Mouse (Mus musculus): ENCODE data around the gene Gigyf2. TPM values are rescaled to one million over a fixed set of nuclear protein-coding genes. Genes with fewer than 3 reads are reported as not detected.

Gigyf2 gene
- polyA plus RNA-seq, 1 experiment from 2014 or later = 29.3 TPM

DNA sequence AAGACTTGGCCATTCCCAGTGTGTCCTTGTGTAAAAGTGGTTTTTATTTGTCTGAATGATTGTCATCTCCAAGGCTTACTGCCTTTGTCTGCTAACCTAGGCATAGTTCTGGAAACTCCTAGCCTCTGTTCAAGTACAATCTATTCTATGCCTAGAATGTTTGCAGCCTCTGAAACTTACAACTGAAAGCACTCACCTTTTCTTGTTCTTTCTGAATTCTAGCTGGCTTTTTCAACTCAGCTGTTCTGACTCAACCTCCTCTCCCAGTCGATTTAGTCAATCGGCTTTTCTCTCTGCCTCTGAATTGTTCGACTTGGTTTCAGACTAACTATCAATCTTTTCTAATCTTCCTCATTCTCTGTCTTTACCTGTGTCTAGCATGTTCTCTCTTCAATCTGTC lies 4.0 kb upstream of the Gigyf2 start:
- no peak overlapping the region for H3K4me2 ChIP-seq (ENCODE audit: low read length)
- H3K9me3 ChIP-seq (ENCODE audit: control insufficient read depth, low read length) = peaks cover 18% of the 10 kb centered on the region
- 89% methylated on average over 3 of the region's 3 CpGs for WGBS
- H3K4me3 ChIP-seq (ENCODE audit: control insufficient read depth in 1 of 2, insufficient read depth in 1 of 2, low read depth in 1 of 2, low read length in 2 of 2) = no peak overlapping the region
- H3K27ac ChIP-seq (replicated peaks in 1 of 2; ENCODE audit: control insufficient read depth in 1 of 2, insufficient read depth in 1 of 2, low read depth in 2 of 2, low read length in 2 of 2) = no peak overlapping the region
- H3K9ac ChIP-seq (ENCODE audit: low read length) = no peak overlapping the region
- no peaks in the 10 kb centered on the region for H3K4me1 ChIP-seq (ENCODE audit: control insufficient read depth in 2 of 2, insufficient read depth in 2 of 2, low read length in 2 of 2)
- ATAC-seq (ENCODE audit: insufficient number of reproducible peaks, insufficient read depth, low FRiP score, low read depth) = no peak
- H3K27me3 ChIP-seq (ENCODE audit: control insufficient read depth, insufficient read depth, low read length) = no peaks in the 10 kb centered on the region
- no peaks in the 10 kb centered on the region for H3K36me3 ChIP-seq (ENCODE audit: control insufficient read depth, insufficient read depth, low read length)

DNA sequence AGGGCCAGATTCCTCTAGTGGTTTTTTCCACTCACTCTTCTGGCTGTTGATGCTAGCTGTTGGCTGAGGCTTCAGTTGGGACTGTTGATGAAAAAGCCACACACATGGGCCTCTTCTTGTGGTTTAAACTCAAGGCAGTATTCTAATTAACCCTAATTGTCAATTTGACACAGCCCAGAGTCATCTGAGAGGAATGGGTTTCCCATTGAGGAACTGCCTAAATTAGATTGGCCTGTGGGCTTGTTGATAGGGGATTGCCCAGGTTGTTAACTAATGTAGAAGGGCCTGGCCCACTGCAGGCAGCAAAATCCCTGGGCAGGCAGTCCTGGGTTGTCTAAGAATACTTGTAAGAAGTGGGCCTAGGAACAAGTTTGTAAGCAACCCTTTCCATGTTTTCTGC lies 2.1 kb upstream of the Gigyf2 start:
- Histone ChIP-seq H3K9ac (ENCODE audit: low read length) (no peak overlapping the region), H3K4me1 (ENCODE audit: control insufficient read depth in 2 of 2, insufficient read depth in 2 of 2, low read length in 2 of 2) (0 out of 4 replicates have a peak, but pooled peaks cover 0 to 5% of the 10 kb centered on the region in 2 experiments), H3K4me3 (ENCODE audit: control insufficient read depth in 1 of 2, insufficient read depth in 1 of 2, low read depth in 1 of 2, low read length in 2 of 2) (no peak overlapping the region), H3K27me3 (ENCODE audit: control insufficient read depth, insufficient read depth, low read length) (no peaks in the 10 kb centered on the region), H3K27ac (replicated peaks in 1 of 2; ENCODE audit: control insufficient read depth in 1 of 2, insufficient read depth in 1 of 2, low read depth in 2 of 2, low read length in 2 of 2) (no peak overlapping the region), H3K9me3 (ENCODE audit: control insufficient read depth, low read length) (peaks cover 15% of the 10 kb centered on the region), H3K4me2 (ENCODE audit: low read length) (no peak overlapping the region), H3K36me3 (ENCODE audit: control insufficient read depth, insufficient read depth, low read length) (0 out of 2 replicates have a peak, but pooled peaks cover 2% of the 10 kb centered on the region)
- no peak for ATAC-seq (ENCODE audit: insufficient number of reproducible peaks, insufficient read depth, low FRiP score, low read depth)

DNA sequence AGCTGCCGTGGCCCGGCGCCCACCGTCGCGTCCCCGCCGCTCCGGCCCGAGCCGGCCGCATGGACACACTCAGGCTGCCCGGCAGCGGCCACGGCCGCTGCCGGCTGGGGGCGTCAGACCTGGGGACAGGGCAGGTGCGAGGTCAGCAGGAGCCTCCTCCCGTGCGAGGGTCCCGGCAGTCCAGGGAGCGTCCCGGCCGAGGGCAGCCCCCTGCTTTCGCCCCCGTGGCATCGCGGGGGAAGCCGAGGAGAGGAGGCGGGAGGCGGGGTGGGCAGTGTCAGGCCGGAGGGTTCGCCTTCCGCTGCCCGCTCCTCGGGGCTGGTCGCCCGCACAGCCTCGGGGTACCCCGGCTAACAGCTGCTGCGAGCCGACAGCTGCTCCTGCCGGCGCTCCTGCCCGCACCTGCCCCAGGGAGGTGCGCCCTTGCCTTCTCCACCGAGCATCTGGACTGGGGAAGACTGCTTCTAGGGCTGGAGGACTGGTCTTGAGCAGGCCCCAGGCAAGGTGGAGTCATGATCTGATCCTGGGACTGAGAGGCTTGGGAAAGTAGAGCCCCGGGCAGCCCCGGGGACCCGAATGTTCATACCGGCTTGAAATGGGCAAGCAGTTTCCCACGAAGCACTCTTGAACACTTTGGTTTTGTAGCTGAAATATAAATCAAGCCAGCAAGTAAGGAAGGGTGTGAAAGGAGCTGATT lies 515 bp downstream of the Gigyf2 start:
- 0 out of 2 replicates have a peak, but pooled peaks cover 5% of the 10 kb centered on the region for H3K36me3 ChIP-seq (ENCODE audit: control insufficient read depth, insufficient read depth, low read length)
- WGBS = under 1% methylated on average over 53 of the region's 53 CpGs

DNA sequence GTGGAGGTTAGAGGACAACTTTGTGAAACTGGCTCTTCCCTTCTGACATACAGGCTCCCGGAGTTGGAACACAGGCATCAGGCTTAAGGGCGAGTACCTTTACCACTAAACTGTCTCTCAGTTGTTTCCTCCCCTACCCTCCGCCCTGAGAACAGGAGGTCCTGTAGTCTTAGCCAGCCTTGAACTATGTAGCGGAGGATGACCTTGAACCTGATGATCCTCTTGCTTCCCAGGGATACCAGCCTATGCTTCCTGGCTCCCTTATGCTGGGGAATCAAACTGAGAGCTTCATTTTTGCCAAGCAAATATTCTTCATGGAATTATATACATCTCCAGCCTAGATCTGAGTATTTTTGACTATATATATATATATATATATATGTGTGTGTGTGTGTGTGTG lies 5.0 kb downstream of the Gigyf2 start:
- H3K27ac ChIP-seq (replicated peaks in 1 of 2; ENCODE audit: control insufficient read depth in 1 of 2, insufficient read depth in 1 of 2, low read depth in 2 of 2, low read length in 2 of 2) = no peak overlapping the region
- WGBS = 92% methylated on average over 4 of the region's 4 CpGs

More for the DNA sequence above, 515 bp downstream of the Gigyf2 start:
- Histone ChIP-seq H3K9ac (ENCODE audit: low read length) (peak overlapping the region; percentile 98), H3K27ac (replicated peaks in 1 of 2; ENCODE audit: control insufficient read depth in 1 of 2, insufficient read depth in 1 of 2, low read depth in 2 of 2, low read length in 2 of 2) (peak overlapping the region; percentile 84 to 93), H3K4me1 (ENCODE audit: control insufficient read depth in 2 of 2, insufficient read depth in 2 of 2, low read length in 2 of 2) (peaks cover 0 to 5% of the 10 kb centered on the region in 2 experiments; a peak in 1 of 4 replicates), H3K9me3 (ENCODE audit: control insufficient read depth, low read length) (no peaks in the 10 kb centered on the region), H3K4me2 (ENCODE audit: low read length) (peak overlapping the region; percentile 86), H3K4me3 (ENCODE audit: control insufficient read depth in 1 of 2, insufficient read depth in 1 of 2, low read depth in 1 of 2, low read length in 2 of 2) (peak overlapping the region; percentile 100), H3K27me3 (ENCODE audit: control insufficient read depth, insufficient read depth, low read length) (no peaks in the 10 kb centered on the region)
- peak; percentile 75 for ATAC-seq (ENCODE audit: insufficient number of reproducible peaks, insufficient read depth, low FRiP score, low read depth)

DNA sequence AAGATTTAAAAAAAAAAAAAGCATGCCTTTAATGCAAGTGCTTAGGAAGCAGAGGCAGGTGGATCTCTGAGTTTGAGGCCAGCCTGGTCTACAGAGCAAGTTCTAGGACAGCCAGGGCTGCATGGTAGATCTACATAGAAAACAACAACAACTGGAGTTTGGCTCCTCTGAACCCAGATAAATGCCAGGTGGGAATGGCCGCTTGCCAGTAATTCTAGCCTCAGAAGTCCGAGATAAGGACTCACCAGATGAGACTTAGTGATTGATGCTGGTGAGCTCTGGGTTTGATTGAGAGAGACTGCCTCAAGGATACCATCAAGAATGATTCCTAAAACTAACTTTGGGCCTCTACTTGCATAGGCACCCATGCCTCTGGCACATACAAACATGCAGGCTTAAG lies 23.8 kb downstream of the Gigyf2 start:
- H3K27ac ChIP-seq (replicated peaks in 1 of 2; ENCODE audit: control insufficient read depth in 1 of 2, insufficient read depth in 1 of 2, low read depth in 2 of 2, low read length in 2 of 2) = no peak overlapping the region
- 70% methylated on average over 2 of the region's 2 CpGs for WGBS
- no peaks in the 10 kb centered on the region for H3K27me3 ChIP-seq (ENCODE audit: control insufficient read depth, insufficient read depth, low read length)
- no peak overlapping the region for H3K4me2 ChIP-seq (ENCODE audit: low read length)
- no peak overlapping the region for H3K4me3 ChIP-seq (ENCODE audit: control insufficient read depth in 1 of 2, insufficient read depth in 1 of 2, low read depth in 1 of 2, low read length in 2 of 2)
- peaks cover 20% of the 10 kb centered on the region for H3K36me3 ChIP-seq (ENCODE audit: control insufficient read depth, insufficient read depth, low read length)
- H3K9me3 ChIP-seq (ENCODE audit: control insufficient read depth, low read length) = no peaks in the 10 kb centered on the region
- no peak for ATAC-seq (ENCODE audit: insufficient number of reproducible peaks, insufficient read depth, low FRiP score, low read depth)
- H3K9ac ChIP-seq (ENCODE audit: low read length) = no peak overlapping the region
- no peaks in the 10 kb centered on the region for H3K4me1 ChIP-seq (ENCODE audit: control insufficient read depth in 2 of 2, insufficient read depth in 2 of 2, low read length in 2 of 2)

More for the DNA sequence above, 5.0 kb downstream of the Gigyf2 start:
- H3K9me3 ChIP-seq (ENCODE audit: control insufficient read depth, low read length) = no peaks in the 10 kb centered on the region
- H3K9ac ChIP-seq (ENCODE audit: low read length) = no peak overlapping the region
- ATAC-seq (ENCODE audit: insufficient number of reproducible peaks, insufficient read depth, low FRiP score, low read depth) = no peak
- H3K27me3 ChIP-seq (ENCODE audit: control insufficient read depth, insufficient read depth, low read length) = no peaks in the 10 kb centered on the region
- peaks cover 39% of the 10 kb centered on the region for H3K36me3 ChIP-seq (ENCODE audit: control insufficient read depth, insufficient read depth, low read length)
- no peak overlapping the region for H3K4me3 ChIP-seq (ENCODE audit: control insufficient read depth in 1 of 2, insufficient read depth in 1 of 2, low read depth in 1 of 2, low read length in 2 of 2)
- peaks cover 0 to 5% of the 10 kb centered on the region in 2 experiments; a peak in 1 of 4 replicates for H3K4me1 ChIP-seq (ENCODE audit: control insufficient read depth in 2 of 2, insufficient read depth in 2 of 2, low read length in 2 of 2)
- H3K4me2 ChIP-seq (ENCODE audit: low read length) = no peak overlapping the region

DNA sequence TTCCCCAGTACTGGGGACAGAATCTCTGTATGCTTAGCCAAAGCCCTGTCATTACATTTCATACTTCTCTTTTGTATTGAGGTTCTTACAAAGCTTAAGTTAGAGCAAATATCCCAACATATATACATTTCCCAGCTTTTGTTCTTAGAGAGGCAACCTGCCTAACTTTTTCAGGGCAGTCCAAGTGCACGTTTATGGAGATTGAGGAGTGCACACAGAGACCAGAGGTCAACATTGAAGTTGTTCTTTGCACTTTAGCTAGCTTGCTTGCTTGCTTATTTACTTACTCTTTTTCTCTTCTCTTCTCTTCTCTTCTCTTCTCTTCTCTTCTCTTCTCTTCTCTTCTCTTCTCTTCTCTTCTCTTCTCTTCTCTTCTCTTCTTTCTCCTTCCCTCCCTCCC lies 33.5 kb downstream of the Gigyf2 start:
- no peak for ATAC-seq (ENCODE audit: insufficient number of reproducible peaks, insufficient read depth, low FRiP score, low read depth)
- Histone ChIP-seq H3K36me3 (ENCODE audit: control insufficient read depth, insufficient read depth, low read length) (peaks cover 20% of the 10 kb centered on the region), H3K4me1 (ENCODE audit: control insufficient read depth in 2 of 2, insufficient read depth in 2 of 2, low read length in 2 of 2) (no peaks in the 10 kb centered on the region), H3K27ac (replicated peaks in 1 of 2; ENCODE audit: control insufficient read depth in 1 of 2, insufficient read depth in 1 of 2, low read depth in 2 of 2, low read length in 2 of 2) (no peak overlapping the region), H3K9ac (ENCODE audit: low read length) (no peak overlapping the region), H3K27me3 (ENCODE audit: control insufficient read depth, insufficient read depth, low read length) (no peaks in the 10 kb centered on the region), H3K4me3 (ENCODE audit: control insufficient read depth in 1 of 2, insufficient read depth in 1 of 2, low read depth in 1 of 2, low read length in 2 of 2) (no peak overlapping the region), H3K4me2 (ENCODE audit: low read length) (no peak overlapping the region), H3K9me3 (ENCODE audit: control insufficient read depth, low read length) (no peaks in the 10 kb centered on the region)
- 84% methylated on average over 1 of the region's 1 CpGs for WGBS

DNA sequence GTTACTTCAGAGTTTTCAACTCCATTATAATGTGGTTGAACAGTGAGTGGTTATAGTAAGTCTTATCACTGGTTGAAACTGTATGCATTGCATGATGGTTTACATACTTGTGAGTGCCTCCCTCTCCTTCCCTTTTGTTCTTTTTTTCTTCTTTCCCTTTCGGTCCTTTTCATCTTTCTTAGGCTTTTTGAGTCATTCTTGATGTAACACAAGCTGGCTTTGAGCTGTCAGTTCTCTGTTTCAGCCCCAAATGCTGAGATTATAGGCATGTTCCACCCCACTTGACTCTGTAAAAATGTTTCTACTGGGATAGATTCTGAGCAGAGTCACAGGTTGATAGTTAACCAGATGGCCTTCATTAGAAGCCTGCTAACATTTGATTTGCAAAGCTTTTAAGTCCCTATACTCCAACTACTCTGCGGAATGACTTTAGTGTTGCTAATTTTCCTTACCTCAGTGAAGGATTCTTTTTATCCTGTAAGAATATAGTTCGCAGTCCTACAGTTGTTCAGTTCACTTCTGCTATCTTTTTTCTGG lies 51.3 kb downstream of the Gigyf2 start:
- 90% methylated on average over 3 of the region's 3 CpGs for WGBS

More for the DNA sequence above, 51.3 kb downstream of the Gigyf2 start:
- Histone ChIP-seq H3K27me3 (ENCODE audit: control insufficient read depth, insufficient read depth, low read length) (no peaks in the 10 kb centered on the region), H3K27ac (replicated peaks in 1 of 2; ENCODE audit: control insufficient read depth in 1 of 2, insufficient read depth in 1 of 2, low read depth in 2 of 2, low read length in 2 of 2) (no peak overlapping the region), H3K9me3 (ENCODE audit: control insufficient read depth, low read length) (no peaks in the 10 kb centered on the region), H3K4me1 (ENCODE audit: control insufficient read depth in 2 of 2, insufficient read depth in 2 of 2, low read length in 2 of 2) (no peaks in the 10 kb centered on the region), H3K36me3 (ENCODE audit: control insufficient read depth, insufficient read depth, low read length) (peaks cover 43% of the 10 kb centered on the region), H3K9ac (ENCODE audit: low read length) (no peak overlapping the region), H3K4me3 (ENCODE audit: control insufficient read depth in 1 of 2, insufficient read depth in 1 of 2, low read depth in 1 of 2, low read length in 2 of 2) (no peak overlapping the region), H3K4me2 (ENCODE audit: low read length) (no peak overlapping the region)
- ATAC-seq (ENCODE audit: insufficient number of reproducible peaks, insufficient read depth, low FRiP score, low read depth) = no peak
